Mouse (Mus musculus) embryonic fibroblast, embryonic 13.5 days (primary cell): ENCODE data around the gene Agrp. TPM values are rescaled to one million over a fixed set of nuclear protein-coding genes. Genes with fewer than 3 reads are reported as not detected.

Source experiments
- H3K27ac ChIP-seq: 2 replicates; pipeline ENCODE4 v1.5.1; 2012; ENCODE audit warnings: low read length, control low read depth, inconsistent platforms; ENCODE audit not compliant: insufficient read depth
- H3K4me1 ChIP-seq: 2 replicates; pipeline ENCODE4 v1.6.1; 2011; ENCODE audit warnings: low read length; ENCODE audit not compliant: control insufficient read depth, insufficient read depth
- H3K4me3 ChIP-seq: 2 replicates; pipeline ENCODE4 v1.5.1; 2011; ENCODE audit warnings: mild to moderate bottlenecking, control low read depth, low read length; ENCODE audit not compliant: insufficient read depth
- CTCF ChIP-seq: IDR thresholded peaks from 2 replicates; pipeline ENCODE4 v1.5.1; 2011; ENCODE audit warnings: mild to moderate bottlenecking, control low read depth, low read length, moderate library complexity, borderline replicate concordance; ENCODE audit not compliant: insufficient read depth
- POLR2A ChIP-seq: IDR thresholded peaks from 2 replicates; pipeline ENCODE4 v1.6.1; 2011; ENCODE audit warnings: low read depth, mild to moderate bottlenecking, control low read depth, low read length, moderate library complexity
- polyA plus RNA-seq: library from polyadenylated mRNA; stranded (reverse); fragments of >200 nt; gene quantifications from 2 replicates; pipeline ENCODE4 v1.2.4, GENCODE M21; 2011; ENCODE audit warnings: low read depth; ENCODE audit not compliant: missing spikeins, insufficient read length

Agrp gene
- polyA plus RNA-seq, 1 experiment, result not detected

GRCm38 (mm10) chr8:105563871-105564270 lies 73.3 kb downstream of the Agrp start:
- Histone ChIP-seq H3K27ac (no peak overlapping the region), H3K4me3 (no peak overlapping the region; the same call in 1 of the 2 replicates), H3K4me1 (no peaks in the 10 kb centered on the region)
- TF ChIP-seq CTCF (no peak), POLR2A (no peak)

- TF ChIP-seq POLR2A (no peak), CTCF (no peak)
- Histone ChIP-seq H3K4me1 (no peaks in the 10 kb centered on the region), H3K4me3 (no peak overlapping the region), H3K27ac (no peak overlapping the region)
Observed at GRCm38 (mm10) chr8:105562863-105563262, 74.3 kb downstream of the Agrp start.

DNA sequence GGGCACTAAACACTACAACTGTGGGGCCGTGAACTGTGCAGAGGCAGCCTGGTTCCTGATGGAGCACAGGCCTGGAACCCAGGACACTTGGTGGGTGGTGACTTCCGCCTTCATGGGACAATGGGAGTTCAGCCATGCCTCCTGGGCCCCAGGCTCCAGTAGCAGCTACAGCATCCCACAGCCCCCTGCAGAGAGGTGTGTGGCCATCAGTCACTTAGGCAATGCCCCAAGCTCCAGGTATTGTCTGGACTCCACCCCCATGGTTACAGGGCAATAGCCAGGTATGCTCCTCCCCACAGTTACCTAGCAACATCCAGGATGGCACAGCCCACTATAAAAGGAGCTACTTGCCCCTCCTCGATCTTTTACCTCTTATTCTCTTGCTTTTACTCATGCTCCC lies 82.0 kb downstream of the Agrp start:
- Histone ChIP-seq H3K4me3 (no peak overlapping the region), H3K27ac (no peak overlapping the region), H3K4me1 (0 out of 2 replicates have a peak, but pooled peaks cover 3% of the 10 kb centered on the region)
- TF ChIP-seq POLR2A (no peak), CTCF (no peak)

DNA sequence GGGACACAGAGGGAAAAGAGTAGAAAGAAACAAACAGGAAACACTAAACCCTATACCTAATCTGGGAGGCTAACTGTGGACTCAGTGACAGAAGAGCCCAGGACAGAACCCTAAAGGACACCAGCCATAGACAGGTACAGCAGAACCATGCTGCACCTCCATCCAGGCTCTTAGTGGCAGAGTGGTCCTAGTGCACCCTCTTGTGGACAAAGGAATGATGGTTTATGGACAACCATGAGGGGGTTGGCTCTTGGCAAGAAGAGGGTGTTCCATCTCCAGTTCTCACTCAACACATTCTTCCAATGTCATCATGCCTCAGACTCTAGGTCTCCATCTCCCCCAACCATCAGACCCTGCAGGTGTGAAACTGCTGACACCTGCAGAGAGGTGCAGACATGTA lies 83.1 kb downstream of the Agrp start:
- Histone ChIP-seq H3K4me1 (0 out of 2 replicates have a peak, but pooled peaks cover 3% of the 10 kb centered on the region), H3K4me3 (no peak overlapping the region), H3K27ac (no peak overlapping the region)
- no peak for TF ChIP-seq POLR2A
- TF ChIP-seq CTCF, result peak; percentile 76

GRCm38 (mm10) chr8:105552824-105553223 lies 84.4 kb downstream of the Agrp start:
- Histone ChIP-seq H3K4me3 (no peak overlapping the region), H3K4me1 (0 out of 2 replicates have a peak, but pooled peaks cover 3% of the 10 kb centered on the region), H3K27ac (peak overlapping the region; percentile 15; the same call in 1 of the 2 replicates)
- no peak for TF ChIP-seq POLR2A
- no peak for TF ChIP-seq CTCF

DNA sequence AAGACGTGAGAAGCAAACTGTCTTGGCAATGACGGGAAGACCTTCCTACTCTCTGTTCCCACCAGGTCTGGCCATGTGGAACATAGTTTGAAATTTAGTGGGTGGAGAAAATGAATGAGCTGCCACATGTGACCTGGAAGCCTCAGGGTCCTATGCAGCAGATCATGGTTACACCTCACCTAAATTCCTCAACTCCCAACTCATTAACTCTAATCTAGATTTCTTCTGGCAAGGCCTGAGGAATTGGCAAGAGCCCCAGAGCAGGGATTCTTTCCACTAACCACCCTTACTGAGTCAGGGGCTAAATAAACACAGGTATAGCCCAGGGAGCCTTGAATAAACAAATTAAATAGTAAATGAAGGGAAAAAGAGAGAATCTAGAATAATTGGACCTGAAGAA lies 85.2 kb downstream of the Agrp start:
- no peak overlapping the region for H3K27ac ChIP-seq
- H3K4me1 ChIP-seq, result peaks cover 6% of the 10 kb centered on the region; the same call in 1 of the 2 replicates

GRCm38 (mm10) chr8:105550083-105550482 lies 87.1 kb downstream of the Agrp start:
- Histone ChIP-seq H3K27ac (no peak overlapping the region), H3K4me3 (no peak overlapping the region), H3K4me1 (peaks cover 21% of the 10 kb centered on the region)
- no peak for TF ChIP-seq CTCF

More for the DNA sequence above, 85.2 kb downstream of the Agrp start:
- no peak overlapping the region for H3K4me3 ChIP-seq
- TF ChIP-seq POLR2A, result no peak
- TF ChIP-seq CTCF, result no peak

DNA sequence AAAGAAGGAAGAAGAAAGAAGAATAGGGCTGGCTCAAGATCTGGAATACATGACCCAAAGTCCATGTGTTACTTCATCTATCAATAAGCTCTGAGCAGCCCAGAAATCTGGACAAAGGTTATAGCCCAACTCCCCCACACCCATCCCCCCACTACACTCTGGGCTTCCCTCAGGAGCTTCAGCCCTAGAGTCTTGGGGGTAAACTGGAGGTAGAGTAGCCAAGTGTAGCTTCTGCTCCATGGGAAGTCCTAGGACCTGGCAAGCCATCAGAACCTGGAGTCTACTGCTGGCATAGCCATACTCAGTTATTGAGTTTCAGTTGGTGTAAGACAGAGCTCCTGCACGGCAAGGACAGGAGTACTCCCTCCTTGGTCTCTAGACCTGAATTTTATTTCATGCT lies 87.7 kb downstream of the Agrp start:
- TF ChIP-seq CTCF (no peak), POLR2A (no peak)

DNA sequence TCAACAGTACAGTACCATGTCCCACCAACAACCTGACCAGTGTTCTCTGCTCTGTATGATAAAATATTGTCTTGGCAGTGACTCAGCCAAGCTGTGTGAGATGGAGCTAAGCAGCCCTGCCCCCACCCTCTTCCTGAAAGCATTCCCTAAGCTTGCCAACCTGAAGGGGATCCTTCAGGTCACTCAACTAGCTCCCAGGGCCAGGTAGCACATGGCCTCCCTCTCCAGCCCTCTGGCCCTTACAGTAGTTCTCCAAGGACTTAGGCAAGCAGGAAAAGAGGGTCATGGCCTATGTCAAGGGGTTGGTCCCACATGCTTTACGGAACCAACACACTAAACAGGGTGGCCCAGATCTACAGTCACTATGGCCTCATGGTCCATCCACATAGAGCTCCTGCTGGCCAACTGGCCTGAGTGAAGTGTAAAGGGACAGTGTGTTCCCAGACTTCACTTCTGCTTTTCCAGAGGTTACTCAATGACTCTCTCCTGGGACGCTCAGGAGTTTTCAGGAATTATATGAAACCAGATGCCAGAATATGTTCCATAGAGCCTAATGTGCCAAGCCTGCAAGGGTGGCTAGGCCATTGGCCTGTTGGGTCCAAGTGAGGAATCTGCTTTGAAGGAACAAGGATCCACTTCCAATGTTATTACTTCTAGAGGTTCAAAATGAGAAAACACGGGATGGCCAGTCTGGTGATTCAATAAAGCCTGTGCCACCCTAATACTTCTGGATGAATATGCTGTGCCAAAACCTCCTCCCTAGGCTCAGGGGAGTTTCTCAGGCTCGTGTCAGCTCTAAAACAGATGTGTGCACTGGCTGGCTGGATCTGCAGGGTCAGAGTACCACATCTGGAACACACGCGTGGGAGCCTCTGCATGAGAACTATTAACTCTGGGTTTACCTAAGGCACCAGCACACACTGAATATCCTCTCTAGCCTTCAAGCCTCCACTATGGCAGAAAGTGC lies 90.5 kb downstream of the Agrp start:
- Histone ChIP-seq H3K27ac (no peak overlapping the region), H3K4me3 (no peak overlapping the region), H3K4me1 (peaks cover 21% of the 10 kb centered on the region)
- no peak for TF ChIP-seq CTCF
- no peak for TF ChIP-seq POLR2A

More for the DNA sequence above, 87.7 kb downstream of the Agrp start:
- Histone ChIP-seq H3K27ac (no peak overlapping the region), H3K4me3 (no peak overlapping the region), H3K4me1 (peaks cover 21% of the 10 kb centered on the region)

GRCm38 (mm10) chr8:105545249-105545648 lies 91.9 kb downstream of the Agrp start:
- peaks cover 23% of the 10 kb centered on the region for H3K4me1 ChIP-seq
- H3K27ac ChIP-seq, result no peak overlapping the region
- no peak overlapping the region for H3K4me3 ChIP-seq
- no peak for TF ChIP-seq POLR2A
- no peak for TF ChIP-seq CTCF
